Mouse (Mus musculus) liver, embryonic 12.5 days (tissue): ENCODE data around the gene Psg19. TPM values are rescaled to one million over a fixed set of nuclear protein-coding genes. Genes with fewer than 3 reads are reported as not detected.

ENCODE experiments used
- ATAC-seq: fragments of 200-750 bp; cut with Nextera tagmentation; 2 replicates; pipeline ENCODE4 v1.8.0; 2017; ENCODE audit warnings: moderate number of reproducible peaks, mild to moderate bottlenecking, moderate library complexity
- H3K27ac ChIP-seq: fragments of 300-500 bp; sonication (generic); 2 replicates; pipeline ENCODE4 v1.5.1; 2016; ENCODE audit warnings: mild to moderate bottlenecking
- H3K27me3 ChIP-seq: fragments of 300-500 bp; sonication (generic); replicated peaks from 2 replicates; pipeline ENCODE4 v1.6.1; 2016; ENCODE audit warnings: mild to moderate bottlenecking, moderate library complexity
- H3K36me3 ChIP-seq: fragments of 300-500 bp; sonication (generic); 2 replicates; pipeline ENCODE4 v1.6.1; 2016; ENCODE audit warnings: mild to moderate bottlenecking, moderate library complexity
- H3K4me1 ChIP-seq: fragments of 300-500 bp; sonication (generic); 2 replicates; pipeline ENCODE4 v1.6.1; 2016
- H3K4me2 ChIP-seq: fragments of 300-500 bp; sonication (generic); 2 replicates; pipeline ENCODE4 v1.6.1; 2016; ENCODE audit warnings: mild to moderate bottlenecking, moderate library complexity
- H3K4me3 ChIP-seq: fragments of 300-500 bp; sonication (generic); 2 replicates; pipeline ENCODE4 v1.5.1; 2016; ENCODE audit warnings: mild to moderate bottlenecking, moderate library complexity
- H3K9ac ChIP-seq: fragments of 300-500 bp; sonication (generic); 2 replicates; pipeline ENCODE4 v1.6.1; 2016; ENCODE audit warnings: mild to moderate bottlenecking, moderate library complexity
- H3K9me3 ChIP-seq: fragments of 300-500 bp; sonication (generic); replicated peaks from 2 replicates; pipeline ENCODE4 v1.6.1; 2016; ENCODE audit warnings: mild to moderate bottlenecking, moderate library complexity
- WGBS: fragments of 180-500 bp; shearing (Covaris S2); methylation state at CpG from one replicate; pipeline ENCODE4 v1.1.7; 2016; ENCODE audit not compliant: insufficient replicate concordance; 5-methylcytosine and 5-hydroxymethylcytosine counted together
- polyA plus RNA-seq: library from polyadenylated mRNA; unstranded; fragments of >200 nt; fragmentation: Nextera tagmentation; extraction: Ambion mirVana; gene quantifications from 2 replicates; pipeline ENCODE4 v1.2.1, GENCODE M21; 2016

The Psg19 gene
- polyA plus RNA-seq: not detected in 2 replicates

DNA sequence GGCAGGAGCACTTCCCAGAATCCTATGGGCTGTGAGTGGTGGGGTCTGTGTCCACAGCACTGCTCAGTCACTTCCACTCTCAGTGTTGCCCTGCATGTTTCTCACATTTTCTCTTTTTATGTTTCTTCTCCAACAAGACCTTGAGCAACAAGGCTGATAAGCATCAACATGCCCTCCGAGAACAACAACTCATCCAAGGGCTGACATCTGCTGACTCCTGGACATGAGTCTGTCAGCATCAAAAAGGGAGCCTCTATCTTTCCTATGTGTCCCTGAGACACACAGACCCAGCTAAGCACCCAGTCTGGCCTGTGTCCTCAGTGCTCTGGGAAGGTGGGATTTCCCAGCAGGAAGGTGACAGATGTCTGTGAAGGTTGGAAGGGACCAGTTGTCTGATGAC, at the start of gene Psg19:
Gene Psg19, minus strand, starts transcription at position 101 of the 400 bp plus-strand sequence.
- no peak within 1 kb of the TSS for H3K9ac ChIP-seq
- no peak for ATAC-seq
- no peaks in the 10 kb centered on the region for H3K36me3 ChIP-seq
- H3K9me3 ChIP-seq: no peaks in the 10 kb centered on the region
- no peak within 1 kb of the TSS for H3K4me3 ChIP-seq
- no peaks in the 10 kb centered on the region for H3K27me3 ChIP-seq
- H3K27ac ChIP-seq: no peak within 1 kb of the TSS
- WGBS: 57% methylated on average over 1 of the region's 1 CpGs
- H3K4me1 ChIP-seq: no peaks in the 10 kb centered on the region
- no peak within 1 kb of the TSS for H3K4me2 ChIP-seq

DNA sequence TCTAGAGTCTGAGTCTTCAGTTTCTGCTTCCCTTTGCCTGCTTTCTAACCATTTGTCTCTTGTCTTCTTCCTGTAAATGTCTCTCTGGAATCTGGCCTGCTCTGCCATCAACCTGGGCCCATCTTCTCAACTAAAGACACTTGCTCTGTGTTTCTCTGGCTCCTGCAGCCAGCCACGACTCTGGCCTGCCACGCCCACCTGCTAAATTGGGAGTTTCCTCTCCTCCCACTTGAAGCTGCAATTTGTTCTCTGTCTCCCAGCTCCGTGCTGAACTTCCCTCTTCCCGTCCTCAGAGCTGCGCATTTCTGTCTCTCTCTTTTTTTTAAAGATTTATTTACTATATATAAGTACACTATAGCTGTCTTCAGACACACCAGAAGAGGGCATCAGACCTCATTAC, 46.5 kb upstream of the Psg19 start:
- 20% methylated on average over 5 of the region's 5 CpGs for WGBS
- no peak for ATAC-seq
- H3K4me3 ChIP-seq: no peak overlapping the region

DNA sequence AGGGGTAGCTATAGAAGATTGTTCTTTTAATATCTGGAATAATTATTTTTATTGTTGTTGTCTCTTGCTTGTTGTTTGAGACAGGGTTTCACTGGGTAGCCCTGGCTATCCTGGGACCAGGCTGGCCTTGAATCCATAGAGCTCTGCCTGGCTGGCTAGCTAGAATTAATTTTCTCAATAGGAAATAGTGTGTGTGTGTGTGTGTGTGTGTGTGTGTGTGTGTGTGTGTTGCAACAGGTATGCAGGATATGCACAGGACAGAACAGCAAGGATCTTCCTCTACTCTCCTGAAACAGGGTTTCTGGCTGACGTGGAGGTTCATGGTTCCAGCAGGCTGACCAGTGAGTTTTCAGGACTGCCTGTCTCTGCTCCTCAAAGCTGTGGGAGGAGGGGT, 42.9 kb upstream of the Psg19 start:
- Histone ChIP-seq H3K4me2 (peak overlapping the region; percentile 50), H3K9ac (no peak overlapping the region), H3K36me3 (no peaks in the 10 kb centered on the region), H3K9me3 (no peaks in the 10 kb centered on the region), H3K4me1 (peaks cover 9% of the 10 kb centered on the region; the same call in 1 of the 2 replicates), H3K27me3 (no peaks in the 10 kb centered on the region), H3K4me3 (0 out of 2 replicates have a peak overlapping the region, but pooled peaks have one; percentile 11), H3K27ac (no peak overlapping the region)
- no peak; the same call in 1 of the 2 replicates for ATAC-seq
- 71% methylated on average over 1 of the region's 1 CpGs for WGBS

More for the DNA sequence above, 46.5 kb upstream of the Psg19 start:
- no peak overlapping the region for H3K4me2 ChIP-seq
- H3K9ac ChIP-seq: no peak overlapping the region
- no peaks in the 10 kb centered on the region for H3K9me3 ChIP-seq
- H3K27me3 ChIP-seq: no peaks in the 10 kb centered on the region
- no peak overlapping the region for H3K27ac ChIP-seq
- H3K36me3 ChIP-seq: no peaks in the 10 kb centered on the region
- H3K4me1 ChIP-seq: peaks cover 9% of the 10 kb centered on the region; the same call in 1 of the 2 replicates

DNA sequence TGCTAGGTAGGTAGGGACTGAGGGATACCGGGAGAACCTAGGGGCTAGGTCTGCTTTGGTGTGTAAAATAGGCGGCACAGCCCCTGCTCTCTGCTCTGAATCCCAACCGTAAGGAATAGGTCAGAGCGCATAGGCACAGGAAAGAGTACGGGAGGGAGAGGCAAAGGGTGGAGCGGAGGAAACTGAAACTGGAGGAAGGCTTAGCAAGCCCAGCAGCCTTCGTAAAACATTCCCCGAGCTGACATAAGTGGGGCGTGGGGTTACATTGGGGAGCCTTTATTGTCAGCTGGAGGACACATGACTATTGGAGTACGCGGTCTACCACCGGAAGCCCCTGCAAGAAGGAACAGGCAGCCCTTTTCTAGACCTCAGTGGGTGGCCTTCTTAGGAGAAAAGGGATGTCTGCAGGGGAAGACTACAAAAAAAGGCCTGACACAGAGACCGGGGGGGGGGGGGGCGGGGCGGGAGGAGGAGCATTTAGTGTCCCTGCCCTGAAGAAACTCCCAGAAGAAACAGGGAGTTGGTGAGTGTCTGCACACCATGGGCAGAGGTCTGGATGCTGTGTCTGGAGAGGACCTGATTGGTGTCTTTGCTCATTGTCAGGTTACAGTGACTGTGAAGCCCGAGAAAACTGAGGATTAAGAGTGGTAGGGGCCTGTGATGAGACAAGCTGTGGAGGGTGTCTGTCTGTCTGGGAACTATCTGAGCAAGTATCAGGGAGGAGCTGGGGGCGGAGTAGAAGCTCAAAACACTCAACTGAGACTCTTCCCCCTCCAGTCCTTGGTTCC, 42.3 kb upstream of the Psg19 start:
- peak overlapping the region; percentile 31; the same call in 1 of the 2 replicates for H3K27ac ChIP-seq
- H3K9me3 ChIP-seq: no peaks in the 10 kb centered on the region
- H3K36me3 ChIP-seq: no peaks in the 10 kb centered on the region
- H3K27me3 ChIP-seq: no peaks in the 10 kb centered on the region
- peak overlapping the region; percentile 46 for H3K4me3 ChIP-seq
- WGBS: 6% methylated on average over 14 of the region's 17 CpGs
- 0 out of 2 replicates have a peak overlapping the region, but pooled peaks have one; percentile 48 for H3K9ac ChIP-seq
- peaks cover 9% of the 10 kb centered on the region; the same call in 1 of the 2 replicates for H3K4me1 ChIP-seq
- H3K4me2 ChIP-seq: peak overlapping the region; percentile 63
- peak; percentile 52; the same call in 1 of the 2 replicates for ATAC-seq

DNA sequence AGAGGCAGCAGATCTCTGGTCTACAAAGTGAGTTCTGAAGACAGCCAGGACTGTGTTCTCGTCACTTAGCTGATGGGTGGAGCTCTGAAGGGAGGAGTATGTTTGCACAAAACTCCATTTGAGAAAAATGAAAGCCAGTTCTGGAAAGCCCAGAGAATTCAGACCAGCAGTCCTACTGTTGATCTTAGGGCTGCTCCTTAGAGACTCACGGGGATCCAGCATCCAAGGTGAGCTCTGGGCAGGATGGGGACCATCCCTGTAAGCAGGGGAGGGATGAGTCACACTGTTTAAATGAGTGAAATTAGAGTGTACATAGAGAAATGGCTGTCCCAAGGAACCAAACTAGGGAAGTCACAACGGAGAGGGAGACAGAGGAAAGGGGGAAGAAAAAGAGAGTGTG, 41.5 kb upstream of the Psg19 start, which contains the start of gene Mill2:
Gene Mill2, plus strand, starts transcription at position 102 of the 400 bp plus-strand sequence.
- H3K27me3 ChIP-seq: no peaks in the 10 kb centered on the region
- H3K36me3 ChIP-seq: no peaks in the 10 kb centered on the region
- peak within 1 kb of the TSS; percentile 31; the same call in 1 of the 2 replicates for H3K27ac ChIP-seq
- 18% methylated on average over 3 of the region's 3 CpGs for WGBS
- H3K9me3 ChIP-seq: no peaks in the 10 kb centered on the region
- peak within 1 kb of the TSS; percentile 46 for H3K4me3 ChIP-seq
- 0 out of 2 replicates have a peak within 1 kb of the TSS, but pooled peaks have one; percentile 48 for H3K9ac ChIP-seq
- H3K4me2 ChIP-seq: peak within 1 kb of the TSS; percentile 63
- no peak for ATAC-seq
- H3K4me1 ChIP-seq: peaks cover 9% of the 10 kb centered on the region; the same call in 1 of the 2 replicates

DNA sequence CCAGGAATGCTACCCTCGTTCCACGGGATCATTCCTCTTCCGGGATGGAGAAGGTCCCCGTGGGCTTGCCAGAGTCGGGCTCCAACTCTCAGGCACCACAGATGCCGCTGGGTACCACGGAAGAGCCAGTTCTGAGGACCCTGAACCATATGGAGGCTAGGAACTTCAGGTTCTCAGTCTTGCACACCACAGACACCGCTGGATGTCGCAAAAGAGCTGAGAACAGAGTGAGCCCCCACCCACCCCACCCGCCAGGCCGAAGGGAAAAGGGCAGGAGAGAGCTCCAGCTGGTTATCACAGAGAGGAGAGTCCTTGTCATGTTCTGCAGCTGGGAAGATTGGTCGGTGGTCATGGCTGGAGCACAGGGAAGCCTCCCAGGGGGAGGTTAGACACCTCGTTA, 34.0 kb upstream of the Psg19 start:
- no peak for ATAC-seq
- no peak overlapping the region for H3K4me3 ChIP-seq
- no peaks in the 10 kb centered on the region for H3K4me1 ChIP-seq
- H3K27me3 ChIP-seq: no peaks in the 10 kb centered on the region
- no peaks in the 10 kb centered on the region for H3K9me3 ChIP-seq
- H3K27ac ChIP-seq: no peak overlapping the region
- no peak overlapping the region for H3K4me2 ChIP-seq
- 22% methylated on average over 13 of the region's 13 CpGs for WGBS
- no peaks in the 10 kb centered on the region for H3K36me3 ChIP-seq
- no peak overlapping the region for H3K9ac ChIP-seq

DNA sequence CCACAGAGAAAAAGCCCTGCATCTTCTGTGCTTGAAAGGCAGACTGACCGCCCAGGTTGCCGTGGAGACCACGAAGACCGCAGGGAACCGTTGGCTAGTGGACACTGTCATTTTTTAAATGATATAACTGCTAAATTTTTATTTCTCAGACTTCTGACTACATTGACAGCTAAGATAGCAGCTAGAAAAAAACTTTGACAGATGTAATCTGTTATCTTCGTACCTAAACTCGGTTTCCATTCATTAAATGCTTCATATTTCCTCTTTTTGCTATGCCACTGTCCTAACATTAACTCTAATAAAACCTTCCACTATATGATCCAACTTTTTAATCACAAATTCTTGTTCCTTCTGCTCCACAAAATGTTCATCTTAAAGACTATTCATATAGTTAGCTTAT, 31.2 kb upstream of the Psg19 start:
- WGBS: 74% methylated on average over 7 of the region's 7 CpGs
- Histone ChIP-seq H3K4me3 (no peak overlapping the region), H3K36me3 (no peaks in the 10 kb centered on the region), H3K9ac (no peak overlapping the region), H3K9me3 (no peaks in the 10 kb centered on the region), H3K4me2 (no peak overlapping the region), H3K4me1 (no peaks in the 10 kb centered on the region), H3K27me3 (no peaks in the 10 kb centered on the region), H3K27ac (no peak overlapping the region)
- no peak for ATAC-seq

DNA sequence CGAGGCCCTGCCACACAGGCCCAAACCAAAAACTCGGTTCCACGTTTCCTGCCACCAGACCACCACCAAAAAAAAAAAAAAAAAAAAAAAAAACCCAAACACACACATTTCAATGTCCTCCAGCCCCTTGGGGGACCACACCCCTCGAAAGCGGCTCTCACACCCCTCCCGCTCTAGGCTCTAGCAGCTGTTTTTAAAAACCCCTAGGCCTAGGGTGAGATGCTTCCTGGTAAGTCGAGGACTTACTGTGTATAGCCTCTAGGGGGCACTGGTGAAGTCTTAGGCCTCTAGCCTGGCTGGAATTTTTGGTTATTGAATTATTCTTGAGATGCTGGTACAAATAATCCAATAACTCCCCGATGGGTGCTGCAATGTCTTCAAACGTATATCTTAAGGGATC, 30.3 kb upstream of the Psg19 start:
- no peak overlapping the region for H3K27ac ChIP-seq
- no peaks in the 10 kb centered on the region for H3K4me1 ChIP-seq
- H3K4me3 ChIP-seq: no peak overlapping the region
- H3K4me2 ChIP-seq: no peak overlapping the region
- no peaks in the 10 kb centered on the region for H3K9me3 ChIP-seq
- no peaks in the 10 kb centered on the region for H3K27me3 ChIP-seq
- no peak overlapping the region for H3K9ac ChIP-seq
- WGBS: 50% methylated on average over 9 of the region's 9 CpGs
- no peak for ATAC-seq
- H3K36me3 ChIP-seq: no peaks in the 10 kb centered on the region

DNA sequence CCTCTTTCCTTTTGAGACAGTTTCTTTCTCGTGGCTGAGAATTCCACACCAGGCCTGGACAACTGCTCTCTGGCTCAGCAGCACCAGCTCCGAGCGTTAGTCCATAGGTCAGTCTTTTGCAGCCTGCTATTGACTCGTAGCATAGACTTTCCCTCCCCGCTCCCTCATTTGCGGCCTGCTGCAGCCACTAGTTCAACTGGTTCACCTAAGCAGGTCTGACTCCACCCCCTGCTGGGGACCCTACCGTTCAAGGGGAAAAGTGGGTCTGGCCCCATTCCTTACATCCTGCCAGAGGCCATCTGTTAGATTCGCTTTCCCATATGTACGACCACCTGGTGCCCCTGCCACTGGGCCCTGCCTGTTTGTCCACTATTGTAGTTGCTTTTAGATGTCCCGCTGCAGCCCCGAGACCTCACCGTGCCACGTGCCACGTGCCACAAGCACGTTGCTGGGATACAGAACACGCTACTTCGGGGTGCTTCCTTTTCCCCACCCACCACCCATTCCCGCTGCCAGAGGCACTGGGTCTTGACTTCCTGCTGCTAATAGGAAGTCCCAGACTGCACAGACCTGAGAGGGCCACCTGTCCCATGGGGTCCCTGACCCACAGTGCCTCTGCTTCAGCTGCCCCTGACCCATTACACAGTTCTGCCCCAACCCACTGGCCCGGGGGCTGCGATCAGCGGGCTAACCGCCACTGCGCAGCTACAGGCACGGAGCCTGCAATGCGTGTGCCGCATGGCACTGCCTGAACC, 29.6 kb upstream of the Psg19 start:
- no peak overlapping the region for H3K9ac ChIP-seq
- no peaks in the 10 kb centered on the region for H3K4me1 ChIP-seq
- ATAC-seq: peak; percentile 51
- H3K9me3 ChIP-seq: no peaks in the 10 kb centered on the region
- no peak overlapping the region for H3K4me3 ChIP-seq
- H3K27me3 ChIP-seq: no peaks in the 10 kb centered on the region
- no peak overlapping the region for H3K27ac ChIP-seq
- H3K36me3 ChIP-seq: no peaks in the 10 kb centered on the region
- no peak overlapping the region for H3K4me2 ChIP-seq
- 61% methylated on average over 26 of the region's 26 CpGs for WGBS

DNA sequence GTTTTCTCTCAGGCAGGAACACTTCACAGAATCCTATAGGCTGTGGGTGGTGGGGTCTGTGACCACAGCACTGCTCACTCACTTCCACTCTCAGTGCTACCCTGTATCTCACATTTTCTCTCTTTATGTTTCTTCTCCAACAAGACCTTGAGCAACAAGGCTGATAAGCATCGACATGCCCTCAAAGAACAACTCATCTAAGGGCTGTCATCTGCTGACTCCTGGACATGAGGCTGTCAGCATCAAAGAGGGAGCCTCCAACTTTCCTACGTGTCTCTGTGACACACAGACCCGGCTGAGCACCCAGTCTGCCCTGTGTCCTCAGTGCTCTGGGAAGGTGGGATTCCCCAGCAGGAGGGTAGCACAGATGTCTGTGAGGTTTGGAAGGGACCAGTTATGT, 23.2 kb upstream of the Psg19 start, which contains the start of gene Psg17:
Gene Psg17, minus strand, starts transcription at position 101 of the 400 bp plus-strand sequence.
- Histone ChIP-seq H3K4me1 (no peaks in the 10 kb centered on the region), H3K9ac (no peak within 1 kb of the TSS), H3K27me3 (no peaks in the 10 kb centered on the region), H3K4me3 (no peak within 1 kb of the TSS), H3K9me3 (no peaks in the 10 kb centered on the region), H3K27ac (no peak within 1 kb of the TSS), H3K4me2 (no peak within 1 kb of the TSS), H3K36me3 (no peaks in the 10 kb centered on the region)
- no peak for ATAC-seq
- WGBS: 48% methylated on average over 3 of the region's 3 CpGs

DNA sequence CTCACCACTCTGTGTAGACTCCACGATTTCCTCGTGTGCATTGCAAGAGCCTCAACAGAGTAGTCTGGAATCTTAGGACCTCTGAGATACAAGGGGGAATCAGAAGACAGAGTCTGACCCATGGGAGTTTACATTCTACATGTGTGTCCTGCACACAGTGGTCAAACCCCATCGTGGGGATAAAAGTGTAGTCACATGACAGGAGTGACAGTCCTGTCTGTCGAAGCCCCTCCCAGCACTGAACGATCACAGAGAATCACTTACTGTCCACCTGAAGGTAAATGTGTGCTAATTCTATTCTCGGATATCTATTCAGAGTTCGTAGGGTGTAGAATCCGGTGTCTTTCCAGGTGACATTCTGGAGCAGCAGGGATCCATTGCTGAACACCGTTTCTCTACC, 20.0 kb upstream of the Psg19 start:
- no peak overlapping the region for H3K4me3 ChIP-seq
- H3K27ac ChIP-seq: no peak overlapping the region
- no peaks in the 10 kb centered on the region for H3K36me3 ChIP-seq
- H3K27me3 ChIP-seq: no peaks in the 10 kb centered on the region
- H3K4me1 ChIP-seq: no peaks in the 10 kb centered on the region
- H3K4me2 ChIP-seq: no peak overlapping the region
- H3K9ac ChIP-seq: no peak overlapping the region
- H3K9me3 ChIP-seq: no peaks in the 10 kb centered on the region
- no peak for ATAC-seq
- WGBS: 71% methylated on average over 9 of the region's 9 CpGs

DNA sequence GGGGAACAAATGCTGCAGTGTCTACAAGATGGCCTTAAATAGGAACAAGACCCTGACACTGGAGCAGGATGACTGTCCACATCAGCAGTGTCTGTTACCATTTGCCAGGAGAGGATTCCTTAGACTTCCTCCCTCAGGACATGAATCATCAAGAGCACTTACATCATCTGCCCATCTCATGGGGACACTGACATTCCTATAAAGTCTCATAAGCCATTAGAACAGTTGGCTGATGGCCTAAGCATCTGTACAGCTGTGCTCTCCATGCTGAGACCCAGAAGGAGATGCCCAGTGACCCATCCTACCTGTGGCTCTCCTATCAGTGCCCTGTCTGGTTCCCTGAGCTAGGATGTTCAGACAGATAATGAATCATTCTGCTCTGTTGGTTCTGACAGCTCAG, 5.2 kb upstream of the Psg19 start:
- no peaks in the 10 kb centered on the region for H3K36me3 ChIP-seq
- no peak for ATAC-seq
- no peaks in the 10 kb centered on the region for H3K9me3 ChIP-seq
- H3K4me3 ChIP-seq: no peak overlapping the region
- no peaks in the 10 kb centered on the region for H3K27me3 ChIP-seq
- no peak overlapping the region for H3K27ac ChIP-seq
- no peak overlapping the region for H3K4me2 ChIP-seq
- H3K9ac ChIP-seq: no peak overlapping the region
- no peaks in the 10 kb centered on the region for H3K4me1 ChIP-seq
